Mouse (Mus musculus) T-cell, adult 66 days (primary cell): Measurements from ENCODE around the gene Rer1. TPM values are rescaled to one million over a fixed set of nuclear protein-coding genes. Genes with fewer than 3 reads are reported as not detected.

ENCODE experiments used
- total RNA-seq, 2 experiments: library from RNA; stranded (reverse); gene quantifications; 3 replicates in 1 of 2; 4 replicates in 1 of 2; pipeline ENCODE4 v1.2.4; 2023

Gene Rer1
- total RNA-seq = 10 to 100 TPM; 69.9 to 70.7 TPM

DNA sequence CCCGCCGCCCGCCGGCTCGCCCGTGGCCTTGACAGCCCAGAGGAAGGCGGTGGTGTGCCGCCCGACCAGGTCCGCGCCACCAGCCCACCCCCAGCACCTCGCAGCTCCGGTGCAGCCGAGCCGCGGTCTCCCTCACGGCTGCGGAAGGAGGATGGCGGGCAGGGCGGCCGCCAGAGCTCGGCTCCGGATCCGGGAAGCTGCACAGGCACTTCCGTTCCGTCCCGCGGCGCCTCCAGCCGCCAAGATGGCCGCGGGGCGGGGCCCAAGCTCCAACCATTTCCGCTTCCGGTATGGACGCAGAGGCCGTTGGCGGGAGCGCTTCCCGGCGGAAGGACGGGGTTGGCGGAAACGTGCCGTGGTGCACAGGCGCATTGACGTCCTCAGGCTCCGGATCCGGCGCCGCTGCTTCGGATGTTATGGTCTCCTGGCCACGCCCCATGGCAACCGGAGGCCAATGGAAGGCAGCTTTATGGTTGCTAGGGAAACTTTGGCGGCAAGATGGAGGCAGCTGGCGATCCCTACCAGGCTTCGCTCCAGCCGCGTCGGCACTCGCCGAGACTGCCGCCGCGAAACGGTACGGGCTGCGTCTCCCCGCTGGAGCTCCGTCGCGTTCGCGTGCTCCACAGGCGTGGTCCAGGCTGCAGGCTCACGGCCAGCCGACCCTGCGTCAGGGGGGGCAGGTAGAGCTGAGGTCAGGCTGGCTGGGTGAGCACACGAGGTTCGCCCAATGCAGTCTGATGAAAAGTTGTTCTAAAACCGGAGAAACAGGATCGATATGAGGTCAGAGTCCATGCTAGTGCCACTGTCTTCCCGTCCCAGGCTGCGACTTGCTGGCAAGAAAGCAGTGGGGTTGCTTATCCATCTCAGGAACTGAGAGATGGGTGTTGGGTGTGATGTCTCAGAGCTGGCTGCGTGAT is at the start of gene Rer1, which contains the start of gene Morn1:
TSS of gene Rer1 (minus strand) at position 275 of the 917 bp plus-strand sequence.
TSS of gene Morn1 (plus strand) at position 470 of the 917 bp plus-strand sequence.

DNA sequence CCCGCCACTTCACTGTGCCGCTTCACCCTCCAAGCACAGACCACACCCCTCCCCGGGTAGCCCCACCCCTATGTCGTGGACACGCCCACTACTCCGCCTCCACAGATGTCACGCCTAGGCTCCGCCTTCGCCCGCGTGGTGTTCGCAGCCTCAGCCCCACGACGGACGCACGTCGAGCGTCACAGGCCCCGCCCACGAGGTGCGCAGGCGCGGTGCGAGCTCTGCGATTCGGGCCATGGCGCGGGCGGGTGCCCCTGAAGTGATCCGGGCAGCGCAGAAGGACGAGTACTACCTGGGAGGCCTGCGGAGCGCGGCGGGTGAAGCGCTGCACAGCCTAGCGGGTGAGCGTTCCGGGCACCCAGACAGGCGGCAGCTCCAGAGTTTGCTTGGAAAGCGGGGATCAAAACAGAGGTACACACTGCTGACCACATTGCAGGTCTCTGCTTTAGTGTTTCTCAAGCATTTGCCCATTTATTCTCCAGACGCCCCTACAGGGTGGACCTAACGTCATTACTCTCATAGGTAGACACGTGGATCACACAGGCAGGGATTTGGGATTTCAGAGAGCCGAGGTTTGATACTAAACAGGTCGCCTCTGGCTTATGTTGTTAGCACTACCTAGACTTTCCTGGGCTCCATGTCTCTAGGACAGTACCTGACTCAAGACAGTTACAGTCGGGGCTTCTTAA is 19.2 kb downstream of the Rer1 start, which contains the start of gene Pex10:
TSS of gene Pex10 (plus strand) at position 183 of the 689 bp plus-strand sequence.

DNA sequence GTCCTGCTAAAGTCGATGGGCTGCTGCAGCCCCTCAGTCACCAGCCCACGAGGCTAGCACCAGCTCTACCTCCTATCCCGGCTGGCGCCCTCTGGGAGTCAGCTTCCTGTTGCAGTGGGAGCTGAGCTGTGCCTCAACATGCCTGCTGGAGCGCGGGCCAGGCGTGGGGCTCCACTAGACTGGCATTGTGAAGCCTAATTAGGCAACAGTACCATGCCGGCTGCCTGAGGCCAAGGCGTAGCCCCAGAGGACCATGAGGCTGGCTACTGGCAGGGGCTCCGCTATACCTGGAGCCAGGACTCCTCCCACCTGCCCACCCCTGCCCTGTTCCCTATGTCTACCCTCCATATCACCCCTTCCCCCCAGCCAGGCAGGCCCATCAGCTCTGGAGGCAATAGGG is 29.5 kb downstream of the Rer1 start, which contains the start of gene Plch2:
TSS of gene Plch2 (minus strand) at position 61 of the 400 bp plus-strand sequence.

Other genes with a start within 250 kb of the Rer1 start
- not detected for gene Ttc34, start 248.9 kb downstream of the Rer1 start, total RNA-seq
- not detected for gene Mmel1, start 216.8 kb downstream of the Rer1 start, total RNA-seq
- 1 to 10 TPM; 1.2 to 2.9 TPM for gene Fam213b, start 187.2 kb downstream of the Rer1 start, total RNA-seq
- gene Tnfrsf14, start 157.8 kb downstream of the Rer1 start, total RNA-seq = 100 to 1,000 TPM; 136 to 156 TPM
- under 1 TPM; 0.58 to 0.59 TPM for gene Hes5, start 125.5 kb downstream of the Rer1 start, total RNA-seq
- 10 to 100 TPM; 96.9 to 97.9 TPM for gene Pank4, start 122.3 kb downstream of the Rer1 start, total RNA-seq
- 1 to 10 TPM in 1 of 2 experiments, under 1 TPM in 1; 0.61 to 1.7 TPM for gene Plch2, start 29.6 kb downstream of the Rer1 start, total RNA-seq
- 1 to 10 TPM; 9.1 to 9.7 TPM for gene Pex10, start 19.4 kb downstream of the Rer1 start, total RNA-seq
- gene Morn1, start 195 bp upstream of the Rer1 start, total RNA-seq = 1 to 10 TPM; 1.5 to 2.7 TPM
- gene Ski, start 136.2 kb upstream of the Rer1 start, total RNA-seq = 100 to 1,000 TPM; 118 to 125 TPM
- gene Faap20, start 163.4 kb upstream of the Rer1 start, total RNA-seq = 10 to 100 TPM; 48.2 to 52.4 TPM